Mouse (Mus musculus): ENCODE data around the gene Tead3.
A peak's percentile ranks its signal among the peaks of the same experiment; 100 is the strongest.
"Not testable (repeated sequence)": the region's sequence is repeated elsewhere in the genome, so short reads cannot be mapped to it uniquely, and the experiment has no call there.

Gene Tead3

GRCm38 (mm10) chr17:28360531-28361277 is 10.1 kb upstream of the Tead3 start:
- DNase-seq (ENCODE audit: low spot score in 2 of 2), result no peak

GRCm38 (mm10) chr17:28358576-28359261 is 8.1 kb upstream of the Tead3 start:
- not testable (repeated sequence) for DNase-seq (ENCODE audit: low spot score in 2 of 2)

- no peak for DNase-seq (ENCODE audit: low spot score in 2 of 2)
Measured at GRCm38 (mm10) chr17:28355871-28356270, 5.3 kb upstream of the Tead3 start.

GRCm38 (mm10) chr17:28352018-28352417 is 1.4 kb upstream of the Tead3 start:
- DNase-seq (ENCODE audit: low spot score in 2 of 2), result peak in 1 of 2 experiments; percentile 34

GRCm38 (mm10) chr17:28351353-28351890 is 805 bp upstream of the Tead3 start:
- DNase-seq (ENCODE audit: low spot score in 2 of 2), result no peak

DNA sequence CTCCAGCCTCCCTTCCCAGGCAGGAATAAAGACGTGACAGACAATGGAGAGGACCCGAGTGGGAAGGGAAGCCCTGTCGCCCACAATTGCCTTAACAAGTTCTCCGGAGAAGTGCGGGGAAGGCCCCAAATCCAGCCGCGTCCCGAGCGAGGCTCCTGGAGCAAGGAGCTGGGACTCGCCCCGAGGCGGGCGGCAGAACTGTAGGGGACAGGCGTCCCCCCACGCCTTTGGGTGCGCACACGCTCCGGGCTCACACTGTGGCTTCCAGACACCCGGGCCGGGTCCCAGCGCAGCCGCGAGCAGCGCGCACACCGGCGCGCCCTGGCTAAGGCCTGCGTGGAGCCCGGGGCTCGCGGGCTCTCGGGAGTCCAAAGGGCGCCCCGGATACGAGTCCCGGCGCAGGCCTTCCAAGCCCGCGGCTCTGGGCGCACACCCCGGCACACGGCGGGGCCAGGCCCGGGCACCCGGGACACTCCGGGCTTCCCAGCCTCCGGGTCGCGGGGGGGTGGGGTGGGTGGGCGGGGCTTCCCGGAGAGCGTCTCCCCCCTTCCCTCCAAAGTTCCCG is 634 bp downstream of the Tead3 start:
- no peak for DNase-seq (ENCODE audit: low spot score in 2 of 2)

DNA sequence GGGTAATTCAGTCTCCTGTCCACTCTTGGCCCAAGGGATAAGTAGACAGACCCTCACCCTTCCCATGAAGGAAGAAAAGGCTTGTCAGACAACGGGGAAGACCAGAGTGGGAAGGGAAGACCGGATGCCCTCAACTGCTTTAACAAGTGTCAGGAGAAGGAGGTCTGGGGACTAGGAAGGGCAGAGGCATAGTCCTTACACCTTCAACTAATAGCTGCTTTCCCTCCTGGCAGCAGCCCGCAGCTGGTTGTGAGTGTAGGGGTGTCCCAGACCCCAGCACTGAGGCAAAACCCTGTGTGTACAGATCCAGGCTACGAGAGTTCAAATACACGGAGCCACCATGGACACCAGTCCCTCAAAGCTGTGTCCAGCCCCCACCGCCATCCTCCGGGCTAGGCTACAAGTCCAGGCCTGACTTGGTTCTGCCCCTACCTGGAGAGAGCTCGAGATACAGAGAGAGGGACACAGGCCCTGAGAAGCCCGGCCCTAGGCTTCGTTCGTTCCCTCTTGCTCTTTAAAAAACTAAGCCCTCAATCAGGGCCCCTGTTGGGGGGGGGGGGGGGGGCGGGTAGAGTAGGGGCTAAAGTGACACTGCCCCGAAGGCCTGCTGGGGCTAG is 1.2 kb downstream of the Tead3 start:
- no peak for DNase-seq (ENCODE audit: low spot score in 2 of 2)

- no peak for DNase-seq (ENCODE audit: low spot score in 2 of 2)
Measured at GRCm38 (mm10) chr17:28348211-28348610, 2.4 kb downstream of the Tead3 start.

DNA sequence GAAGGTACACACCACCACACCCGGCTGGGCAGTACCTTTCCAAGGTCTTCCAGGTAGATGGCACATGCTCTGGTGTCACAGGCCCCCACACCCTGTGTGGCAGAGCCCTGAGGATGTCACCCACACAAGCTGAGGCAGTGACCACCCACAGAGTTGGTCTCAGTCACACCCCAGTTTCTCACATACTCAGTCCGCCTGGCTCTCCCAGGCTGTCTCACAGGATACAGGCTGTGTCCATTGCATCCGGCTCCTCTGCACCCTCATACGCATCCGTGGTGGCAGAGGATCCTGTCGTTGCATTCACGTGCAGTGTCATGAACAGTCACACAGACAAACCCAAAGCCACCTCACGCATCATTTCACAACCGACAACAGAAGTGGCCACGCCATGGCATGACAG is 3.3 kb downstream of the Tead3 start:
- DNase-seq (ENCODE audit: low spot score in 2 of 2), result no peak

DNA sequence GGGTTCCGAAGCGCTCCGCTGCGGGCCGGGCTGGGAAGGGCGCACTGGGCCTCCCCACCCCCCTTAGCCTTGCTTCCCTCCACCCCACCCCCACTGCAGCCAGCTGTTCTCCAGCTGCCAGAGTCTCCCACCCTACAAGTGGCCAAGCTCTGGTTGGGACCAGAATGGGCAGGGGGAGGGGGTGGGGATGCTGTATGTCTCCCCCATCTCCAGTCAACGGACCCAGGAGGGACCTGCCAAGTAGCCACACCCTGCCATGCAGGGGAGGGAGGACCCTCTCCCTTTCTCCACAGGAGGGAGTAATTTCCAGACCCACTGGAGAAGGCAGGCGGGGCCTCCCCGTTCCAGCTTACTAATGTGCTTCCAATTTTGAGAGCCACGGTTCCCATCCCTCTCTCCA is 4.7 kb downstream of the Tead3 start:
- DNase-seq (ENCODE audit: low spot score in 2 of 2), result no peak

- no peak for DNase-seq (ENCODE audit: low spot score in 2 of 2)
Measured at GRCm38 (mm10) chr17:28345271-28345721, 5.3 kb downstream of the Tead3 start.

GRCm38 (mm10) chr17:28344670-28345069 is 5.9 kb downstream of the Tead3 start:
- DNase-seq (ENCODE audit: low spot score in 2 of 2), result no peak

DNA sequence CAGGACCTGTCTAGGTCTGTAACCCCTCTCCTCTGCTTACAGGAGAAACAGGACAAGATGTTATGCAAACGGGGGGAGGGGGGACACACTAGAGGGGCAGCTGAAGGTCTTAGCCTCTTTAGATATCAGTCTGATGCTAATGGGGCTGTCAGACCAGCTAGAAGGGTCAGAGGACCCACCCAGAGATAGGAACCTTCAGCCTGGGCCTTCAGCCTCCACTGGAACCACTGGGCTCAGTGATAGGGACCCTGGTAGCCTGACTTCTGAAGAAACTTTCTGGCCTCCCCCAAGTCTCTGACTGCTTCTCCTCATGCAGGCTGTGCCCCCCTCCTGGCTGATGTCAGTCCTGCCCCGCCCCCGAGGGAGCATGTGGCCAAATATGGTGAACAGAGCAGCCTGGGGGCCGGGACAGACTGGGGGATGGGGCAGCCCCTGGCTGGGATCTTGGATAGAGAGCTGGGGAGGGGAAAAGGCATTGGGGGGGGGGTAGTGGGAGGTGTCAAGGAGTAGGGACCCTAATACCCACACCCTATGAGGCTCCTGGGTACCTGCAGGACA is 6.5 kb downstream of the Tead3 start:
- no peak for DNase-seq (ENCODE audit: low spot score in 2 of 2)

GRCm38 (mm10) chr17:28341091-28341490 is 9.5 kb downstream of the Tead3 start:
- DNase-seq (ENCODE audit: low spot score in 2 of 2), result peak; percentile 57 to 61

DNA sequence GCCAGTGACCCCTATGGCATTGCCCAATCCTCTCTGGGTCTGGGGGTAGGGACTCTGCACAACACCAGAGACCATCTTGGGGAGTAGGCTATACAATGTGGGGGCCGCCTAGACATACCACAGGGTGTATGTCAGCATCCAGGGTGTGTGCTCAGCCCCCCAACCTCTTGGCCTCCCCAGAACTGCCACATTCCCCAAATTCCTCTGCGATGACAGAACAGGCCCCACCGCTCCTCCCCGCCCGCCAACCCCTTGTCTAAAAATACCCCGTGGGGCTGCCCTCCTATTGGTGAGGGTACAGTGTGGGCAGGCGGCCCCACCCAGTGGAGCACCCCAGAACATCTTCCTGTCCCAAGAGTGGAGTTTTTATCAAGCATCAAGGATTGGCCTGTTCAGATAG is 10.0 kb downstream of the Tead3 start:
- no peak for DNase-seq (ENCODE audit: low spot score in 2 of 2)

GRCm38 (mm10) chr17:28337547-28337946 is 13.1 kb downstream of the Tead3 start:
- DNase-seq (ENCODE audit: low spot score in 2 of 2), result no peak

DNA sequence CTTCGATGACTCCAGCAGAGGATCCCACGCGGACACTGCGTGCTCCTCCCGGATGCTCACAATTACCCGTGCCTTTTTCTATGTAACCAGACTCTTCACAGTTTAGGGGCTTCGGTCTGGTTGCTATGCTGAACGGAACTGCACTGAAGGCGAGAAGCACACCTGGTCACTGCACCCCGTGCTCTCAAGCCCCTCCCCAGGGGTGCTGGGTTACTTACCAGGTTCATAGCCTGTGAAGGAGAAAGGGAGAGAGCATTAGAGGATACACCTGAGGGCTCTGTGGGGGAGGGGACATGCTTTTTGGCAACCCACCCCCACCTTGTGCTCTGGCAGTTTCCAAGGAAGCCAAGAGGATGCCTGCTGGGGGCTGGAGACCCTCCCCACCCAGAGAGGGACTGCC is 15.3 kb downstream of the Tead3 start:
- DNase-seq (ENCODE audit: low spot score in 2 of 2), result no peak

GRCm38 (mm10) chr17:28332915-28333546 is 17.6 kb downstream of the Tead3 start:
- DNase-seq (ENCODE audit: low spot score in 2 of 2), result no peak

DNA sequence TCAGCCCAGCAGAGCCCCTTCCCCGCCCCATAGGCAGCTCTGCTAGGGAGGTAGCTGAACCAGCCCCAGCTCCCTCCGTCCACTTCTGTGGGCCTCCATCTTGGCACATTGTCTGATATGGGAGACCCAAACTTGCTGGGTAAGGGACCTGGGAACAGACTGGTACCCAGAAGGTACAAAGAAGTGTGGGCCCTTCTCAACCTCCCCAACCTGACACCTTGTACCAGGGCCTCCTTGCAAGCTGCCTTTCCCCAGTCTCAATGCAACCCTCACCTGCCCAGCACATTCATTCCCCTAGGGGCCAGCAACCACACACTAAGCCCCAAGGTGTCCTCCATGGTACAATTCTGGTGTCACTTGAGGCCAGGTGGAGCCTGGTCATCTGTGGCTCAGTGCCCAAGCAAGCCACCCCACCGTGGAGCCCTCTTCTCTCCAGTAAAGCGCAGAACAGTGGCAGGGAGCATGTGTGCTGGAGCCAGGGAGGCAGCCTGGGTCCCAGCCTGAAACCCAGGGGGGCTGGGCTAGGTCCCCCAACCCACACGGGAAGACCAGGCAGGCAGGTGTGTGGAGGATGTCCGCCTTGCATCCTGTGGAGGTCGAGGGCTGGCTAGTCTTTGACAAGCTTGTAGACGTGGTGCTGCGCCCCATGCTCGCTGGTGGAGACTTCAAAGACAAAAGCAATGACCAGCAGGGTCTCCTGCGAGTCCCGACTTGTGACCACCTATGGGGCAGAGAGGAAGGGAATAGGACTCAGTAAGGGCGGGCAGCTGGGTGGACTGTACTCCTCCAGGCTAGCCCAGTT is 18.3 kb downstream of the Tead3 start:
- DNase-seq (ENCODE audit: low spot score in 2 of 2), result no peak
